Mouse (Mus musculus): ENCODE measurements around the gene Btbd35f7. TPM values are rescaled to one million over a fixed set of nuclear protein-coding genes. Genes with fewer than 3 reads are reported as not detected.
"Not testable (repeated sequence)": the region's sequence is repeated elsewhere in the genome, so short reads cannot be mapped to it uniquely, and the experiment has no call there.

The Btbd35f7 gene
- polyA plus RNA-seq (2014; fragmentation: Nextera tagmentation; extraction: Ambion mirVana), result not detected in 2 replicates

- not testable (repeated sequence) for H3K9ac ChIP-seq (replicated peaks; ENCODE audit: low read depth, low read length); H3K4me1 ChIP-seq (ENCODE audit: control insufficient read depth, insufficient read depth, low read length); H3K27ac ChIP-seq (ENCODE audit: low read depth, low read length); ATAC-seq (ENCODE audit: low read depth); H3K4me3 ChIP-seq (ENCODE audit: low read depth, low read length); H3K27me3 ChIP-seq (ENCODE audit: control insufficient read depth, insufficient read depth, low read length); H3K4me2 ChIP-seq (ENCODE audit: low read depth, low read length); H3K36me3 ChIP-seq (ENCODE audit: control insufficient read depth, insufficient read depth, low read length); H3K9me3 ChIP-seq (ENCODE audit: control insufficient read depth, low read length)
- no CpG with 5 or more reads among the region's 2 CpGs for whole genome bisulfite sequencing
Measured at GRCm38 (mm10) chrX:5668767-5669166, at the start of gene Btbd35f7. TSS of gene Btbd35f7 (plus strand) at chrX:5669067.

Other genes with a start within 250 kb of the Btbd35f7 start
- not detected in 2 replicates for gene Mycs, start 199.8 kb upstream of the Btbd35f7 start, polyA plus RNA-seq (2014; fragmentation: Nextera tagmentation; extraction: Ambion mirVana)

All from neural tube, embryonic 14.5 days (tissue).